Mouse (Mus musculus): ENCODE data around the gene Xpc.

DNA sequence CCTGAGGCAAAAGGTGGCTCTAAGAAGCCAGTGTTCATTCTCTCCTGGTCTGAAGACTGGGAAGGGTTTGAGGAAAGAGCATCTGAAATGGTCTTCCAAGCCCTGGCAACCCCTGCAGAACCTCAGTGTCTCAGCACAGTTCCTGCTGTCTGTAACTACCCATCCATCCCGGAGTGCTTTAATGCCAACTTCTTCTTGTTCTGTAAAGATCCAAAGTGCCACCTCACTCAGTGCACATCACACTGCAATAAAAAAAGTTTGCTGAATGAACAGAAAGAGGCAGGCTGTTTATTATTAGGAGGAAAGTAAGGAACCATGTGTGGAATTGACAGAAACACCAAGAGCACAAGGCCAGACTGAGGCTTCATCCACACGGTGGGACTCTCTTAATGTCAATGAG, 45.0 kb downstream of the Xpc start:
- TF ChIP-seq POLR2A (IDR thresholded peaks at IDR 0.05; ENCODE audit: borderline replicate concordance, low read depth, low read length) (no peak), CTCF (IDR thresholded peaks at IDR 0.05; ENCODE audit: low read depth, low read length) (no peak)
